In genomic region chr4:103171256-103171655, GRCm38 (mm10) we compare ENCODE assay signal across 16 mouse cellular contexts.
"Had no signal": no experiment of that assay in that cellular context is flagged by ENCODE, and none has a peak within 500 bp of the region (broad histone marks: within the 10 kb centered on the region; RNA-seq: fewer than 3 reads in every experiment).

No protein-coding gene starts in this region.

- DNase-seq: kidney, adult 8-10 months; kidney, postnatal 36 days; liver; liver, embryonic 13.5 days; liver, postnatal 0 days; lung, postnatal 14 days; thymus, adult 18-20 months; thymus, postnatal 25 days had no signal

- H3K9me3 ChIP-seq: limb, embryonic 12.5 days; liver, embryonic 13.5 days; lung, embryonic 15.5 days; midbrain, embryonic 15.5 days; neural tube, embryonic 12.5 days had no signal

- H3K4me1 ChIP-seq: limb, embryonic 12.5 days; liver, embryonic 13.5 days; lung, embryonic 15.5 days; megakaryocyte, embryonic 14.5 days; midbrain, embryonic 15.5 days; neural tube, embryonic 12.5 days had no signal

- H3K27me3 ChIP-seq: limb, embryonic 12.5 days; liver, embryonic 13.5 days; lung, embryonic 15.5 days; megakaryocyte, embryonic 14.5 days; midbrain, embryonic 15.5 days; neural tube, embryonic 12.5 days had no signal

- H3K4me3 ChIP-seq: limb, embryonic 12.5 days; liver, embryonic 13.5 days; lung, embryonic 15.5 days; megakaryocyte, embryonic 14.5 days; midbrain, embryonic 15.5 days; neural tube, embryonic 12.5 days had no signal

- H3K27ac ChIP-seq: kidney, postnatal 0 days; limb, embryonic 12.5 days; liver, embryonic 13.5 days; lung, embryonic 15.5 days; macrophage; midbrain, embryonic 15.5 days; neural tube, embryonic 12.5 days; stomach, postnatal 0 days had no signal
